Mouse (Mus musculus): ENCODE results near the gene Zfp955b. TPM values are rescaled to one million over a fixed set of nuclear protein-coding genes. Genes with fewer than 3 reads are reported as not detected.
"Not testable (repeated sequence)": the region's sequence is repeated elsewhere in the genome, so short reads cannot be mapped to it uniquely, and the experiment has no call there.

The Zfp955b gene
- 4.1 and 5.3 TPM in 2 replicates for total RNA-seq (2015)
- 5.7 and 6.4 TPM in 2 replicates for total RNA-seq (2017)

DNA sequence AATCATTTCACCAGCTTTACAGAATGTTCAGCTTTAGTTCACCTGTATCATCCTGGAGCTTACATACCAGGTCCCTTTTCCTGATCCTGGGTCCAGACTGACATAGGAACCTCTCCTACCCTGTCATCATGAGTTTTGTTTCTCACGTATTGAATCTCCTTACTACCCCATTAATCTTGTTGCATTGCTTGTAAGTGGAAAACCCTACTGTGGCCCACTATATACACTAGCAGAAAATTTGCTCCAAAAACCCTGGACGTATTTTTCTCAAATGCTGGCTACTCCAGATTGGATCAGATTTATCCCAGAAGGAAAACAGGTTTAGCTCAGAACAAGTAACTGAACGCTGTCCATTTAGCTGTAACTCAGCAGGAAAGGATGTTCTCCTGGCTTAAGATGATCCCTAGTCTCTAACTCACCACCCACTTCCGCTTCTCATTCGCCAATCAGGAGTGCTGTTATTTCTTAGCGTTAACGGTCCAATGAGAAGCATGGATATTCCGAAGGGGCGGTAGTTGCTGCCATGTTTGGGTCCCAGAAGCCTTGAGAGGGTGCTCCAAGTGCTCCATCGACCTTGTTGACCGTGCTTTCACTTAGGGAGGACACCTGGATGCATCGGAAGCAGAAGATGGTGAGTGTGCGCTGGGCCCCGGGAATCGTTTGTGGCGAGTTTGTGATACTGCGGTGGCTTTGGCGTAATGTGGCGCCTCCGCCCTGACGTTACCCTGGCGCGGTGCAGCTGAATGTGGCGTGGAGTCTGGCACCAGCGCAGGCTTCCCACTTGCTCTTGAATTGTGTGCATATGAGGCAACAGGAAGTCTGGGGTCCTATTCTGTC lies at the start of gene Zfp955b:
Gene Zfp955b, plus strand, starts transcription at position 506 of the 837 bp plus-strand sequence.
- peak; percentile 99 for ATAC-seq (ENCODE audit: poor library complexity, severe bottlenecking)

DNA sequence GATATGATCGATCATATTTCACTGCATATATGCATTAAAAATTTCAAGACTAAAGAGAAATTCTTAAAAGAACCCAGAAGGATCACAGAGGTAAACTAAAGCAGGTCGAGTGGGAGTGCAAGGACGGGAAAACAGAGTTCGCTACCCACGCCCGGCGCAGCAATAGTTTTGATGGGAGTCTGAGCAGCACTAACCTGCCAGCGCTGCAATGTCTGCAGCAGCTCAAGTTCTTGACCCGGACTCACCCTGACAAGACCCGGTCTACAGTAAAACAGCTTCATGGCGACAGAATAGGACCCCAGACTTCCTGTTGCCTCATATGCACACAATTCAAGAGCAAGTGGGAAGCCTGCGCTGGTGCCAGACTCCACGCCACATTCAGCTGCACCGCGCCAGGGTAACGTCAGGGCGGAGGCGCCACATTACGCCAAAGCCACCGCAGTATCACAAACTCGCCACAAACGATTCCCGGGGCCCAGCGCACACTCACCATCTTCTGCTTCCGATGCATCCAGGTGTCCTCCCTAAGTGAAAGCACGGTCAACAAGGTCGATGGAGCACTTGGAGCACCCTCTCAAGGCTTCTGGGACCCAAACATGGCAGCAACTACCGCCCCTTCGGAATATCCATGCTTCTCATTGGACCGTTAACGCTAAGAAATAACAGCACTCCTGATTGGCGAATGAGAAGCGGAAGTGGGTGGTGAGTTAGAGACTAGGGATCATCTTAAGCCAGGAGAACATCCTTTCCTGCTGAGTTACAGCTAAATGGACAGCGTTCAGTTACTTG lies 34.6 kb upstream of the Zfp955b start, which contains the start of gene Zfp955a:
Gene Zfp955a, minus strand, starts transcription at position 616 of the 789 bp plus-strand sequence.
- peak; percentile 99 for ATAC-seq (ENCODE audit: poor library complexity, severe bottlenecking)

DNA sequence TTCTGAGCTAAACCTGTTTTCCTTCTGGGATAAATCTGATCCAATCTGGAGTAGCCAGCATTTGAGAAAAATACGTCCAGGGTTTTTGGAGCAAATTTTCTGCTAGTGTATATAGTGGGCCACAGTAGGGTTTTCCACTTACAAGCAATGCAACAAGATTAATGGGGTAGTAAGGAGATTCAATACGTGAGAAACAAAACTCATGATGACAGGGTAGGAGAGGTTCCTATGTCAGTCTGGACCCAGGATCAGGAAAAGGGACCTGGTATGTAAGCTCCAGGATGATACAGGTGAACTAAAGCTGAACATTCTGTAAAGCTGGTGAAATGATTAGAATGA lies 34.1 kb upstream of the Zfp955b start:
- ATAC-seq (ENCODE audit: poor library complexity, severe bottlenecking) = not testable (repeated sequence)

GRCm38 (mm10) chr17:33264376-33264775 lies 25.0 kb upstream of the Zfp955b start, which contains the start of gene Olfr63:
Olfr63 (plus strand) TSS chr17:33264676.
- ATAC-seq (ENCODE audit: poor library complexity, severe bottlenecking) = no peak

- ATAC-seq (ENCODE audit: poor library complexity, severe bottlenecking) = no peak
Observed at GRCm38 (mm10) chr17:33268907-33269306, 20.4 kb upstream of the Zfp955b start.

DNA sequence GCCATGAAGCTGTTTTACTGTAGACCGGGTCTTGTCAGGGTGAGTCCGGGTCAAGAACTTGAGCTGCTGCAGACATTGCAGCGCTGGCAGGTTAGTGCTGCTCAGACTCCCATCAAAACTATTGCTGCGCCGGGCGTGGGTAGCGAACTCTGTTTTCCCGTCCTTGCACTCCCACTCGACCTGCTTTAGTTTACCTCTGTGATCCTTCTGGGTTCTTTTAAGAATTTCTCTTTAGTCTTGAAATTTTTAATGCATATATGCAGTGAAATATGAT lies 469 bp downstream of the Zfp955b start:
- not testable (repeated sequence) for ATAC-seq (ENCODE audit: poor library complexity, severe bottlenecking)

- ATAC-seq (ENCODE audit: poor library complexity, severe bottlenecking) = no peak
Observed at GRCm38 (mm10) chr17:33352981-33353380, 63.6 kb downstream of the Zfp955b start.

Other genes with a start within 250 kb of the Zfp955b start
- not detected in 2 replicates for gene 4921501E09Rik, start 221.5 kb upstream of the Zfp955b start, total RNA-seq (2015)
- not detected in 2 replicates for gene 4921501E09Rik, start 221.5 kb upstream of the Zfp955b start, total RNA-seq (2017)
- gene Zfp563, start 200.2 kb upstream of the Zfp955b start, total RNA-seq (2015) = 3.8 and 4.0 TPM in 2 replicates
- gene Zfp563, start 200.2 kb upstream of the Zfp955b start, total RNA-seq (2017) = 2.8 and 2.9 TPM in 2 replicates
- not detected in 2 replicates for gene Morc2b, start 149.9 kb upstream of the Zfp955b start, total RNA-seq (2015)
- gene Morc2b, start 149.9 kb upstream of the Zfp955b start, total RNA-seq (2017) = not detected in 2 replicates
- gene Olfr55, start 121.1 kb upstream of the Zfp955b start, total RNA-seq (2015) = not detected in 2 replicates
- gene Olfr55, start 121.1 kb upstream of the Zfp955b start, total RNA-seq (2017) = not detected in 2 replicates
- not detected in 2 replicates for gene Olfr239, start 98.2 kb upstream of the Zfp955b start, total RNA-seq (2015)
- gene Olfr239, start 98.2 kb upstream of the Zfp955b start, total RNA-seq (2017) = not detected in 2 replicates
- gene Olfr1564, start 67.9 kb upstream of the Zfp955b start, total RNA-seq (2015) = not detected in 2 replicates
- gene Olfr1564, start 67.9 kb upstream of the Zfp955b start, total RNA-seq (2017) = not detected in 2 replicates
- gene Zfp955a, start 34.4 kb upstream of the Zfp955b start, total RNA-seq (2015) = 9.8 and 12.1 TPM in 2 replicates
- gene Zfp955a, start 34.4 kb upstream of the Zfp955b start, total RNA-seq (2017) = 11.4 and 12.2 TPM in 2 replicates
- 0.05 TPM in 1 of 2 replicates, not detected in the other for gene Olfr63, start 24.9 kb upstream of the Zfp955b start, total RNA-seq (2015)
- not detected in 2 replicates for gene Olfr63, start 24.9 kb upstream of the Zfp955b start, total RNA-seq (2017)
- 10.7 and 17.8 TPM in 2 replicates for gene Zfp81, start 69.3 kb downstream of the Zfp955b start, total RNA-seq (2015)
- 9.9 and 12.4 TPM in 2 replicates for gene Zfp81, start 69.3 kb downstream of the Zfp955b start, total RNA-seq (2017)
- gene Zfp101, start 105.1 kb downstream of the Zfp955b start, total RNA-seq (2015) = 25.0 and 29.8 TPM in 2 replicates
- 38.4 and 47.9 TPM in 2 replicates for gene Zfp101, start 105.1 kb downstream of the Zfp955b start, total RNA-seq (2017)
- gene Actl9, start 143.4 kb downstream of the Zfp955b start, total RNA-seq (2015) = not detected in 2 replicates
- gene Actl9, start 143.4 kb downstream of the Zfp955b start, total RNA-seq (2017) = not detected in 2 replicates
- 27.5 and 28.6 TPM in 2 replicates for gene Adamts10, start 234.7 kb downstream of the Zfp955b start, total RNA-seq (2015)
- gene Adamts10, start 234.7 kb downstream of the Zfp955b start, total RNA-seq (2017) = 39.7 and 41.6 TPM in 2 replicates